Mouse (Mus musculus) lung, embryonic 15.5 days (tissue): ENCODE measurements around the gene Gramd4. TPM values are rescaled to one million over a fixed set of nuclear protein-coding genes. Genes with fewer than 3 reads are reported as not detected.
"Not testable (repeated sequence)": the region's sequence is repeated elsewhere in the genome, so short reads cannot be mapped to it uniquely, and the experiment has no call there.

Source experiments
- ATAC-seq: fragments of 200-750 bp; cut with Nextera tagmentation; 2 replicates; pipeline ENCODE4 v1.8.0; 2017; ENCODE audit warnings: moderate number of reproducible peaks, borderline replicate concordance; ENCODE audit not compliant: low FRiP score, low TSS enrichment; ENCODE audit errors: extremely low read depth
- H3K27ac ChIP-seq: fragments of 300-500 bp; sonication (generic); 2 replicates; pipeline ENCODE4 v1.5.1; 2015; ENCODE audit warnings: moderate library complexity, mild to moderate bottlenecking, inconsistent platforms
- H3K27me3 ChIP-seq: fragments of 300-500 bp; sonication (generic); 2 replicates; pipeline ENCODE4 v1.6.1; 2015; ENCODE audit warnings: inconsistent platforms
- H3K36me3 ChIP-seq: fragments of 300-500 bp; sonication (generic); 2 replicates; pipeline ENCODE4 v1.6.1; 2015; ENCODE audit warnings: inconsistent platforms
- H3K4me1 ChIP-seq: fragments of 300-500 bp; sonication (generic); 2 replicates; pipeline ENCODE4 v1.6.1; 2015; ENCODE audit warnings: inconsistent platforms
- H3K4me2 ChIP-seq: fragments of 300-500 bp; sonication (generic); 2 replicates; pipeline ENCODE4 v1.6.1; 2015; ENCODE audit warnings: inconsistent platforms, mild to moderate bottlenecking, moderate library complexity
- H3K4me3 ChIP-seq: fragments of 300-500 bp; sonication (generic); 2 replicates; pipeline ENCODE4 v1.5.1; 2015; ENCODE audit warnings: mild to moderate bottlenecking, inconsistent platforms
- H3K9ac ChIP-seq: fragments of 300-500 bp; sonication (generic); 2 replicates; pipeline ENCODE4 v1.6.1; 2015; ENCODE audit warnings: inconsistent platforms
- H3K9me3 ChIP-seq: fragments of 300-500 bp; sonication (generic); 2 replicates; pipeline ENCODE4 v1.6.1; 2016; ENCODE audit warnings: inconsistent platforms
- WGBS: fragments of 180-500 bp; shearing (Covaris S2); methylation state at CpG from one replicate; pipeline ENCODE4 v1.1.7; 2015; 5-methylcytosine and 5-hydroxymethylcytosine counted together
- polyA plus RNA-seq: library from polyadenylated mRNA; unstranded; fragments of >200 nt; fragmentation: Nextera tagmentation; extraction: Ambion mirVana; gene quantifications from 2 replicates; pipeline ENCODE4 v1.2.1, GENCODE M21; 2015

Gramd4 gene
- polyA plus RNA-seq, 1 experiment from 2014 or later = 14.6 TPM

DNA sequence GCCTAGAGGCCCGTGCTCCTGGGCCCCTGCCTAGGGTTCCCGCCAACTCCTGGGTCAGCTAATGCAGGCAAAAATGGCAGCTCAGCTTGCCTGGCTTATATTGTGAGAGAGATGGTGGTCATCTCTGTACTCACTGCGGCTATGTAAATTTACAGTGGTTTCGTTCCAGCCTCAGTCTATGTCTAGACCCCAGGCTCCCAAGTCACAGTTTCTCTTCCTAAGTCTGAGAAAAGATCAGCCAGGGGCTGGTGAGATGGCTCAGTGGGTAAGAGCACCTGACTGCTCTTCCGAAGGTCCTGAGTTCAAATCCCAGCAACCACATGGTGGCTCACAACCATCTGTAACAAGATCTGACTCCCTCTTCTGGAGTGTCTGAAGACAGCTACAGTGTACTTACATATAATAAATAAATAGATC, 39.1 kb downstream of the Gramd4 start:
- not testable (repeated sequence) for H3K27me3 ChIP-seq, H3K27ac ChIP-seq, H3K36me3 ChIP-seq, H3K9ac ChIP-seq, H3K4me1 ChIP-seq, H3K4me3 ChIP-seq, ATAC-seq, H3K9me3 ChIP-seq, H3K4me2 ChIP-seq
- 87% methylated on average over 5 of the region's 5 CpGs for WGBS

DNA sequence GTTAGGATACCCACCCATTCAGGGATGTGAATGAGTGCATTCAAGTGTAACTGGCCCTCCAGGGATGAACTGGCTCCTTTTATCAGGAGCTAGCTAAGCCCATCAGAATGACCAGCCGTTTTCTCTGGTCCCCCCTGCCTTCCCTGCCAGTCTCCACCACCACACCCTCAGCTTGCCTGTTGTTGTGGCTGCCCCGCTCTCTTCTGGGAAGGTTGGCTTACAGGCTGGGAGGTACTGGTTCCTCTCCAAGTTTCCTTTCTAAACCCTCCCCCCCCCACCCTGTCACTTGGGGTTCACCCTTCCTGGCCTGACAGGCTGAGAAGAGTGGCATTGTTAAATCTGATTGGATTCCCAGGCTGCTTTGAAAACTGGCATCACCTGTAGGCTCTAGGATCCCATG, 40.4 kb downstream of the Gramd4 start:
- Histone ChIP-seq H3K4me2 (no peak overlapping the region), H3K27me3 (no peaks in the 10 kb centered on the region), H3K36me3 (no peaks in the 10 kb centered on the region), H3K4me3 (no peak overlapping the region), H3K9ac (no peak overlapping the region), H3K9me3 (no peaks in the 10 kb centered on the region), H3K4me1 (no peaks in the 10 kb centered on the region), H3K27ac (no peak overlapping the region)
- ATAC-seq = no peak
- 70% methylated on average over 2 of the region's 2 CpGs for WGBS

DNA sequence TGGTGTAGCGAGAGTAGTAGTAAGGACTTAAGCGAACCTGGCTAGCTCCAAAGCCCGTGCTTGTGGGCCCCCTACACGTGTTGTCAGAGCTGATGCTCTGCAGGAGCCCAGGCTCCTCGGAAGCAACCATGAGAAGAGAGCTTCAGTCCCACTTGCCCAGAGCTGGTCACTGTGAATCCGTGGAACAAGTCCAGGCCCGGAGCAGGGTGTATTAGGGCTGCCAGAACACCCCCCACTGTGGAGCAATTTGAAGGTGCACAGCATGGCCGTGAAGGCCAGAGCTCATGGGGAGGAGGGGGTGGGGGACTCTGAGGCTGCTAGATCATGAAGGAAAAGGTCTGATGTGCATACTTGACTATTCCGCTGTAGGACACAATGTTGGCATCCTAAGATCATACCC, 44.1 kb downstream of the Gramd4 start:
- no peaks in the 10 kb centered on the region for H3K27me3 ChIP-seq
- no peak overlapping the region for H3K9ac ChIP-seq
- ATAC-seq = no peak
- H3K4me1 ChIP-seq = no peaks in the 10 kb centered on the region
- H3K9me3 ChIP-seq = no peaks in the 10 kb centered on the region
- H3K27ac ChIP-seq = no peak overlapping the region
- no peak overlapping the region for H3K4me3 ChIP-seq
- H3K36me3 ChIP-seq = no peaks in the 10 kb centered on the region
- H3K4me2 ChIP-seq = no peak overlapping the region
- WGBS = 87% methylated on average over 9 of the region's 9 CpGs

DNA sequence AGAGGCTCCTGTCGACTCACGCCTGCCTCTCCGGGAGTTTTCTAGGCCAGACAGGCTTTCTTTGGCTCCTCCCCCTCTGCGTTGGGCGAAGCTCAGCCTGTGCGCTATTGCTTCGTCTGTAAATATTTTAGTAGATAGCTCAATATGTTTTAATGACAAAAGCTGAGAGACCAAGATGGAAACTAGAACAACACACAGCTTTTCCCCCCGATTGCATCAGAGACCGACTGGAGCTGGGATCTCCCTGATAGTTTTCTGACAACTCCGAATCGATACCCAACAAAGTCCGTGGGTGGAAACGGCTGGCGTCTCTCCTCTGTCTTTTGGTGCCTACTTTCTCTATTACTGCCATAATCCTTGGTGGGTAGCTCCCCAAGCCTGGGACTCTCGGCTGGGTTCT, 44.8 kb downstream of the Gramd4 start:
- Histone ChIP-seq H3K9ac (no peak overlapping the region), H3K9me3 (no peaks in the 10 kb centered on the region), H3K27ac (no peak overlapping the region), H3K27me3 (no peaks in the 10 kb centered on the region), H3K36me3 (no peaks in the 10 kb centered on the region), H3K4me1 (no peaks in the 10 kb centered on the region), H3K4me3 (no peak overlapping the region), H3K4me2 (no peak overlapping the region)
- ATAC-seq = no peak
- WGBS = 81% methylated on average over 15 of the region's 15 CpGs

DNA sequence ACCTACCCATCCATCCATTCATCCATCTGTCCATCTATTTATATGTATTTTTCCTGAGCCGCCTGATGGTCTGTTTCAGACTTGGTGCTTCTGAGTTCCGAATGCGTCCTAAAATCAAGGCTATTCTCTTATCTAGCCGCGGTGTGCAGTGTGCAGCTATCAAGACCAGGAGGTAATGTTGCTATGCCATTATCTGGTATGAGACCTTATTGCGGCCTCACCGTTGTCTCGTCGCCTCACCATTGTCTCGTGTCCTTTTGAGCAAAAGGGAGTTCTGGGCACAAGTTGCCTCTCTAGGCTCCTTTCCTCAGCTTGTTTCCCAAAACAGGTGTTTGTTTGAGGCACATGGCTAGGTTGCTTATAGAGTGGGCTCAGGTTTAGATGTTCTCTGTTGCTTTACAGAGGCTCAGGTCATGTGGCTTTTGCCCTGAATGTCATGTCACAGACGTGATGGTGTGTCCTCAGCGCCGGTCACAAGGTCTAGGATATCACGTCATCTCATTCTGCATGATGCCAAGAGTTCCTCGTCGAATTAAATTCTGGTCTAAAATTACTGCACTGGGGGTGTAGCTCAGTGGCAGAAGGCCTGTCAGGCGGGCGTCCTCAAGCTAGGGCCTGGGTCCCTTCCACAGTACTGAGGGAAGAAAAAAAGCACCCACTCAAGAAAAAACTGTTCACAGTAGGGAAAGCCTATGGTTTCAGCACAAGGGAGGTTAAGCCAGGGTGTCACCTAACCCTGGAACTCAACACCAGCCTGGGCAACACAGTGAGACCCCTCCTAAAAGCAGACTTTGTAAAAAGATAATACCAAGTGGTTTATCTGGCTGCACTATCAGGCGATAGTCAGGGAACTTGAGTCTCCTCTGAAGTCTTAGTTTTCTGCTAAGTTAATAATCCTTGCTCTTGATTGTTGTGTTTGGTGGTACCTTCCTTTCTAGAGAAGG, 47.2 kb downstream of the Gramd4 start:
- Histone ChIP-seq H3K9me3 (no peaks in the 10 kb centered on the region), H3K4me3 (no peak overlapping the region), H3K4me2 (no peak overlapping the region), H3K36me3 (no peaks in the 10 kb centered on the region), H3K9ac (no peak overlapping the region), H3K27me3 (no peaks in the 10 kb centered on the region), H3K4me1 (0 out of 2 replicates have a peak, but pooled peaks cover 2% of the 10 kb centered on the region), H3K27ac (no peak overlapping the region)
- 88% methylated on average over 19 of the region's 19 CpGs for WGBS
- no peak for ATAC-seq

DNA sequence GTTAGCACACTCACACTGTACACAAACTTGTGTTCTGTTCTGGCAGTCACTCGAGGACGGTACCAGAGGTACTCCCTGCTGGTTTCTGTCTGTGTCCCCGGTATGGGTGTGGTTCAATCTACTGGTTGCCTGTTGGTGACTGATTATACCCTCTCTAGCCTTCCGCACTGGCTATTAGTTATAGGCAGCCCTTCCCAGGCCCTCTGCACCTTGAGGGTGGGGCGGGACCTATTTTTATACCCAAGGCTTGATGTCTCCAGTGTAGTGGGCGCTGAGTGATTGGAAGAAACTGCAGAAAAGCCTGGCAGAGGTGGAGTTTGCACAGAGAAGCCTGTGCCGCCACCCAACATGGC, 47.8 kb downstream of the Gramd4 start:
- 81% methylated on average over 7 of the region's 7 CpGs for WGBS
- ATAC-seq = peak; percentile 21; the same call in 1 of the 2 replicates
- H3K4me1 ChIP-seq = 0 out of 2 replicates have a peak, but pooled peaks cover 3% of the 10 kb centered on the region
- H3K4me2 ChIP-seq = no peak overlapping the region
- H3K4me3 ChIP-seq = no peak overlapping the region
- H3K27ac ChIP-seq = no peak overlapping the region
- no peak overlapping the region for H3K9ac ChIP-seq
- no peaks in the 10 kb centered on the region for H3K27me3 ChIP-seq
- H3K36me3 ChIP-seq = no peaks in the 10 kb centered on the region
- H3K9me3 ChIP-seq = no peaks in the 10 kb centered on the region

DNA sequence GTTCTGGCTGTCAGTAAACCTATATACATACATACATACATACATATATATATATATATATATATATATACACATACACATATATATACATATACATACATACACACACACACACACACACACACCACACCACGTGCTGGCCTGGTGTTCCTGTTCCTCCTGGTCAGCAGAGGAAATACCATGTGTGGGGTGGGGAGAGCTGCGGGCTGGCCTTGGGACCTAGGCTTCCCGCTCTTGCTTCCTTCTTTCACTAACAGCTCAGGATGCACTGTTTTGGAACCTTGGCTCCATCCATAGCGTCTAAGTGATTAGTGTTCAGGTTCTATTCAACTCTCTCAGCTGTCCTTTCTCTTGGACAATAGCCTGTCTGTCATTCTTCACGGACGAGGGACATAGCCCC, 48.3 kb downstream of the Gramd4 start:
- Histone ChIP-seq H3K9me3 (no peaks in the 10 kb centered on the region), H3K36me3 (no peaks in the 10 kb centered on the region), H3K4me1 (0 out of 2 replicates have a peak, but pooled peaks cover 3% of the 10 kb centered on the region), H3K9ac (no peak overlapping the region), H3K4me3 (no peak overlapping the region), H3K27me3 (no peaks in the 10 kb centered on the region), H3K27ac (no peak overlapping the region), H3K4me2 (no peak overlapping the region)
- no peak for ATAC-seq
- WGBS = 65% methylated on average over 6 of the region's 6 CpGs

DNA sequence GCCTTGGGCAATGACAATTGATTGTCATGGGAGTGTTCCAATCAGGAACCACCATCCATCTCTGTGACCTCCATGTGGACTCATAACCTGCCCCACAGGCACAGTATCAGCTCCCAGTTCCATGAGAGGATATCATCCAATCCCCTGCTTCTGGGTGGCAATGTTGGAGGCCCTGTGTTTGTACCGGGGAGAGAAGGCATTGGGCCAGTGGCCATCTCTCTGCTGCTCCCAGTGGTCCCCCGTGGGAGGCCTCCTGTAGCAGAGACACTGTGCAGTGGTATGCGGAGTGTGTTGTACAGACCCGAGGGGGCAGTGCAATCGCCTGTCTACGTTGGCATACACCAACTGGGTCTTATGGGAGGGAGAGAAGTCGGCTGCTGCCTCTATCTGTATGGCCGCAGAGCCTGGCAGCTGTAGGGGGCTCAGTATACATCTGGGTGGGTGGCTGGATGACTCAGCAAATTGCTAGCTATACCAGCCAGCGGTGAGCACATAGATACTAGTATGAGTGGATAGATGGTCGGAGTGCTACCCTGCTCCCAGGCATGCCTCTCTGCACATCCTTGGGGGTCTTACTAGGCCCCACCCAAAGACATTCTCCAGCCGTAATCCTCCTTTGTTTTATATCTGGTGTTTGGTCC, 50.5 kb downstream of the Gramd4 start:
- Histone ChIP-seq H3K4me2 (no peak overlapping the region), H3K27ac (no peak overlapping the region), H3K9ac (no peak overlapping the region), H3K9me3 (no peaks in the 10 kb centered on the region), H3K4me1 (peaks cover 11% of the 10 kb centered on the region), H3K36me3 (no peaks in the 10 kb centered on the region), H3K4me3 (no peak overlapping the region), H3K27me3 (no peaks in the 10 kb centered on the region)
- 75% methylated on average over 11 of the region's 11 CpGs for WGBS
- no peak for ATAC-seq

DNA sequence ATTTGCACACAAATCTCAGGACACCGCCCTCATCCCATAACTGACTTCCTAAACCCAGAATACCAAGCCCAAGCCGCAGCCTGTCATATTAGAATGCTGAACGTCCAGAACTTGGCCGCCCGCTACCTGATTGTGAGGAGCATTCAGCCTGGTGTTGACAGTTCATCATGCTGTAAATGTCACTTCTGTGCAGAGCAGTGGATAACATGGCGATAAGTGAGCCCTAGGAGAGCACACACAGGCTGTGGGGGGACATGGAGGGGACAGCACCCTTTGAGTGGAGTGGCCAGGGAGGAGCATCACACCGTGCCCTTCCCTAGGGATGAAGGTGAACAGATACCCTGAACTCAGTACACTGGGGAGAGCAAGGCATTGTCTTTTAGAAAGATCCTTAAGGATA, 51.8 kb downstream of the Gramd4 start:
- Histone ChIP-seq H3K4me1 (peaks cover 16% of the 10 kb centered on the region), H3K4me3 (no peak overlapping the region), H3K9ac (no peak overlapping the region), H3K9me3 (no peaks in the 10 kb centered on the region), H3K27me3 (no peaks in the 10 kb centered on the region), H3K4me2 (no peak overlapping the region), H3K27ac (no peak overlapping the region), H3K36me3 (no peaks in the 10 kb centered on the region)
- 72% methylated on average over 7 of the region's 7 CpGs for WGBS
- no peak for ATAC-seq

DNA sequence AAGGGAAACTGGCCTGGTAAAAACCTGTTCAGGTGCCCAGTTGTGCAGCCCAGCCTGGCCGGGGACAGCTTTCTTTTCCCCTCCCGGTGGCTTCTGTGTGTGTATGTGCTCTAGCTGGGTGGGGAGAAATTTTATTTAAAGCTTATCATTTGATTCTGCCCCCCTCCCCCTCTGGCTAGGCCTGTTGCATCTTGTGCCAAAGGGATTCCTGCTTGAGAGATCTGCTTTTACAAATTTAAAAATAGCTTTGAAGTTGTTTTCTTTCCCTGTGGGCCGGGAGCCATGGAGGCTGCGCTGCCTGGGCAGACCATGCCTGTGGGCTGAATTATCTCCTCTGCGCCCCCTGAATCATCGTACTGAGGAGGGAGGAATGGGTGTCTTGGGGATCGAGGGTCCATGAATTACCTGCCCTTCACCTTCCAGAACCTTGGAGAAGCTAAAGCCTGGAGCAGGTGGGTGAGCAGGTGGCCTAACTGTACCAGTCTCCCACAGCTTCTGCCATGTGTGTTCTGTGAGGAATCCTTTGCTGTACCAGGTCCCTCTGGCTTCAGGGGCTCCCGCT, 52.2 kb downstream of the Gramd4 start:
- no peak overlapping the region for H3K27ac ChIP-seq
- no peak overlapping the region for H3K4me2 ChIP-seq
- H3K36me3 ChIP-seq = no peaks in the 10 kb centered on the region
- H3K4me1 ChIP-seq = peaks cover 16% of the 10 kb centered on the region
- no peak for ATAC-seq
- no peak overlapping the region for H3K4me3 ChIP-seq
- 61% methylated on average over 8 of the region's 8 CpGs for WGBS
- no peaks in the 10 kb centered on the region for H3K27me3 ChIP-seq
- H3K9ac ChIP-seq = no peak overlapping the region
- no peaks in the 10 kb centered on the region for H3K9me3 ChIP-seq

DNA sequence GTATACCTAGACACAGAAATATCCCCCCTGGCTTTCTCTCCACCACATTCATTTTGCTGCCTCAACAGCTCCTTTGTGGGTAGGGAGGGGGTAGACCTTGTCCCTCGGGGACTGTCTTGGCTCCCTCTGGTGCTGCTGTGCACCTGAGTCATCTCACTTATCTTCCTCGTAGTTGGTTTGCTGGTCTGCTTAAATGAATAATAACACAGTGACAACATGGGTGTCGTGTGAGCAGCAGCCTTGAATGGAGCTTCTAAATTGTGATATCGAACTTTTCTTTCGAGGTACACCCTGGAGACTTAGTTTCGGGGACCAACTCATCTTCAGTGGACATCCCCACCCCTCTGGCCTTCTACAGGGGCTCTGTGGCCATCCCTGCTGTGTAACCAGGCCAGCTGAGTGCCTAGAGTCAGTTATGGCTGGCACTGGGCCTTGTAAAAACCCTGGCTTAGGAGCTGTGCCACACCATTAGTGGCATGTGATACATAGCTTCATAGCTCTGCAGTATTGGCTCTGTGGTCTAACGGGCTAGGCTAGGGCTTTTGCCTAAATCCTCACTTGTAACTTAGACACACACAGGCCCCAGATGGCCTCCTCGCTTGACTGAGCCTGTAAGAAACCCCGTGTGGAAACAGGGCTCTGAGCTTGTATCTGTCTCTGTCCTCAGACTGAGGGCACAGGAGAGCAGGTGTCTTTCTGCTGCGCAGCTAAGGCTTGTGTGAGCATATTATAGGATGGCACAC, 53.0 kb downstream of the Gramd4 start:
- no peak overlapping the region for H3K27ac ChIP-seq
- no peak overlapping the region for H3K4me3 ChIP-seq
- H3K4me1 ChIP-seq = peaks cover 16% of the 10 kb centered on the region
- 84% methylated on average over 10 of the region's 10 CpGs for WGBS
- no peaks in the 10 kb centered on the region for H3K9me3 ChIP-seq
- no peaks in the 10 kb centered on the region for H3K27me3 ChIP-seq
- no peak overlapping the region for H3K9ac ChIP-seq
- no peaks in the 10 kb centered on the region for H3K36me3 ChIP-seq
- no peak for ATAC-seq
- no peak overlapping the region for H3K4me2 ChIP-seq
